Mouse (Mus musculus): ENCODE measurements around the gene Slc35f5. TPM values are rescaled to one million over a fixed set of nuclear protein-coding genes. Genes with fewer than 3 reads are reported as not detected.
"Not testable (repeated sequence)": the region's sequence is repeated elsewhere in the genome, so short reads cannot be mapped to it uniquely, and the experiment has no call there.

Gene Slc35f5
- polyA plus RNA-seq (2016; fragmentation: Nextera tagmentation; extraction: Ambion mirVana) = 22.5 and 23.0 TPM in 2 replicates

GRCm38 (mm10) chr1:125560259-125561192 lies at the start of gene Slc35f5:
Gene Slc35f5 (plus strand): TSS chr1:125560595.
- peak; percentile 95 for DNase-seq (ENCODE audit: low spot score)
- WGBS = under 1% methylated on average over 61 of the region's 61 CpGs
- Histone ChIP-seq H3K4me3 (peak within 1 kb of the TSS; percentile 87), H3K9me3 (replicated peaks) (no peaks in the 10 kb centered on the region), H3K27ac (replicated peaks) (peak within 1 kb of the TSS; percentile 89), H3K27me3 (ENCODE audit: low read depth, poor library complexity, severe bottlenecking) (no peaks in the 10 kb centered on the region), H3K4me1 (peaks cover 8% of the 10 kb centered on the region), H3K36me3 (no peaks in the 10 kb centered on the region)

DNA sequence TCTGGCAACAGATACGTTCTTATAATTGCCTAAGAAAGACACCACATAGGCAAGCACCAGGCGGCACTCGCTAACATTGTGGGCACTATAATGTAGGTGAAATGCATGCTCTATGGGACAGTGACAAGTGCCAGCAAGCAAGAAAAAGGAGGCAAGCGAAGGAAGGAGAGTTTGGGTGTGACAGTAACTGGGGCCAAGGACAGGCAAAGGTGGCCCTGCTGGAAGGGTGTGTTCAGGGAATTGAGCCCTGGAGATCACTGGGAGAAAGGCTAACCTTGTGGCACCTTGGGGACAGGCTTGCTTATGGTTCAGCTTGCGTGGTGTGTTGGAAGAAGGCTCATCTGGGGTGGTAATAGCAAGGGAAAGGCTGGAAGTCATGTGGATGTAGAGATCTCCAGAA lies 45.7 kb upstream of the Slc35f5 start:
- Histone ChIP-seq H3K4me1 (no peaks in the 10 kb centered on the region), H3K9me3 (replicated peaks) (no peaks in the 10 kb centered on the region), H3K27me3 (ENCODE audit: low read depth, poor library complexity, severe bottlenecking) (no peaks in the 10 kb centered on the region), H3K4me3 (no peak overlapping the region), H3K36me3 (no peaks in the 10 kb centered on the region), H3K27ac (replicated peaks) (no peak overlapping the region)
- WGBS = 93% methylated on average over 5 of the region's 5 CpGs
- DNase-seq (ENCODE audit: low spot score) = no peak

DNA sequence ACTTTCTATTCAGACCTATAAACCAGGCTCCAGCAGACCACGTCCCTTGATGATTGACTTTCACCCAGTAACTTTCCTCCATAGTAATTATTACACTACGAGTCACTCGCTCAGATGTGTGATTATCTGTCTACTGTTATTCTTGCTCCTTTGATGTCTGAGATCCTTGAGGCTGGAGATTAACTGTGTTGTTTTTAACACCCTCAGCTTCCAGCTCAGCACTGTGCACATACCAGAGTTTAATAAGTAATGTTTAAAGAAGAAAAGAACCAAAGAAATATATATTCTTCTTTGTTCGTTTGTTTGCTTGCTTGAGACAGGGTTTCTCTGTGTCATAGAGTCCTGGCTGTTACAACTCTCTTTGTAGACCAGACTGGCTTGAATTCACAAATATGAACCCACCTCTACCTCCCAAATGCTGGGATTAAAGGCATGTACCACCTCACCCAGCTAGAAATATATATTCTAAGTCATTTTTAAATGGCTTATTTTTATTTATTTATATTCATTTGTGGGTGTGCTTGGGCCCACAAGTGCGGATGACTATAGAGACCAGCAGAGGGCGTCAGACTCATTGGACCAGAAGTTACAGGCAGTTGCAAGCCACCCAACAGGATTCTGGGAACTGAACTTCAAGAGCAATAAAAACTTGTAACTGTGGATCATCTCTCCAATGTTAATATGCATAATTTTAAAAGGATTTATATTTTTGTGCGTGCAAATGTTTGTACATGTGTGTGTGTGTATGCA lies 43.3 kb upstream of the Slc35f5 start:
- no peaks in the 10 kb centered on the region for H3K36me3 ChIP-seq
- no peak overlapping the region for H3K27ac ChIP-seq (replicated peaks)
- H3K4me3 ChIP-seq = no peak overlapping the region
- no peak for DNase-seq (ENCODE audit: low spot score)
- no peaks in the 10 kb centered on the region for H3K4me1 ChIP-seq
- WGBS = 84% methylated on average over 7 of the region's 7 CpGs
- no peaks in the 10 kb centered on the region for H3K9me3 ChIP-seq (replicated peaks)
- H3K27me3 ChIP-seq (ENCODE audit: low read depth, poor library complexity, severe bottlenecking) = no peaks in the 10 kb centered on the region

- Histone ChIP-seq H3K27me3 (ENCODE audit: low read depth, poor library complexity, severe bottlenecking) (no peaks in the 10 kb centered on the region), H3K27ac (replicated peaks) (no peak overlapping the region), H3K36me3 (no peaks in the 10 kb centered on the region), H3K9me3 (replicated peaks) (no peaks in the 10 kb centered on the region), H3K4me1 (no peaks in the 10 kb centered on the region), H3K4me3 (no peak overlapping the region)
- 62% methylated on average over 5 of the region's 5 CpGs for WGBS
- no peak for DNase-seq (ENCODE audit: low spot score)
These were observed 41.2 kb upstream of the Slc35f5 start for GRCm38 (mm10) chr1:125519107-125519611.

- no peak overlapping the region for H3K27ac ChIP-seq (replicated peaks)
- H3K9me3 ChIP-seq (replicated peaks) = no peaks in the 10 kb centered on the region
- DNase-seq (ENCODE audit: low spot score) = no peak
- no peaks in the 10 kb centered on the region for H3K27me3 ChIP-seq (ENCODE audit: low read depth, poor library complexity, severe bottlenecking)
- no peaks in the 10 kb centered on the region for H3K36me3 ChIP-seq
- H3K4me1 ChIP-seq = no peaks in the 10 kb centered on the region
- WGBS = 82% methylated on average over 7 of the region's 7 CpGs
- no peak overlapping the region for H3K4me3 ChIP-seq
These were observed 34.3 kb upstream of the Slc35f5 start for GRCm38 (mm10) chr1:125525965-125526665.

GRCm38 (mm10) chr1:125526666-125527004 lies 33.8 kb upstream of the Slc35f5 start:
- no peak for DNase-seq (ENCODE audit: low spot score)
- Histone ChIP-seq H3K9me3 (replicated peaks) (no peaks in the 10 kb centered on the region), H3K27me3 (ENCODE audit: low read depth, poor library complexity, severe bottlenecking) (no peaks in the 10 kb centered on the region), H3K4me3 (no peak overlapping the region), H3K36me3 (no peaks in the 10 kb centered on the region), H3K27ac (replicated peaks) (no peak overlapping the region), H3K4me1 (no peaks in the 10 kb centered on the region)
- 83% methylated on average over 1 of the region's 1 CpGs for WGBS

- Histone ChIP-seq H3K27ac (replicated peaks) (no peak overlapping the region), H3K4me1 (no peaks in the 10 kb centered on the region), H3K27me3 (ENCODE audit: low read depth, poor library complexity, severe bottlenecking) (no peaks in the 10 kb centered on the region), H3K9me3 (replicated peaks) (no peaks in the 10 kb centered on the region), H3K36me3 (no peaks in the 10 kb centered on the region), H3K4me3 (no peak overlapping the region)
- WGBS = 89% methylated on average over 3 of the region's 3 CpGs
- DNase-seq (ENCODE audit: low spot score) = no peak
These were observed 33.0 kb upstream of the Slc35f5 start for GRCm38 (mm10) chr1:125527364-125527763.

- 82% methylated on average over 10 of the region's 10 CpGs for WGBS
- H3K36me3 ChIP-seq; H3K27me3 ChIP-seq (ENCODE audit: low read depth, poor library complexity, severe bottlenecking); H3K27ac ChIP-seq (replicated peaks); H3K9me3 ChIP-seq (replicated peaks); DNase-seq (ENCODE audit: low spot score); H3K4me1 ChIP-seq; H3K4me3 ChIP-seq: not testable (repeated sequence)
These were observed 27.0 kb upstream of the Slc35f5 start for GRCm38 (mm10) chr1:125533180-125533912.

DNA sequence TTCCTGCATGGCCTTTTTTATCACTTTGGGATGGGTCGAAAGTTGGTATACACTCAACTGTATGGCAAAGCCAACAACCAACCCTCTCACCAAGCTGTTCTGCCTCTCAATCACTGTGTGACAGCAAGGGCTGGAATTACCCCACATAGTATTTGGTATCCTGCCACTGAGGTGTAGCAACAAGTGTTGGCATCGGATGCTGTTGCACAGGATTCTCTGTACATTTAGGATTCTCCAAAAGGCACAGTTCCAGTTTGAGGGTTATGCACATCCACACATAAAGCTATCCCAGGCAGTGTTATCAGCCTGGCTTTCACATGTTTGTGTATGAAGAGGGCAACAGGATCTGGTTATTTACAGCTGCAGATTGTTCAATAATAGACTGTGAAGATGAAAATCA lies 23.3 kb upstream of the Slc35f5 start:
- H3K27me3 ChIP-seq (ENCODE audit: low read depth, poor library complexity, severe bottlenecking) = no peaks in the 10 kb centered on the region

DNA sequence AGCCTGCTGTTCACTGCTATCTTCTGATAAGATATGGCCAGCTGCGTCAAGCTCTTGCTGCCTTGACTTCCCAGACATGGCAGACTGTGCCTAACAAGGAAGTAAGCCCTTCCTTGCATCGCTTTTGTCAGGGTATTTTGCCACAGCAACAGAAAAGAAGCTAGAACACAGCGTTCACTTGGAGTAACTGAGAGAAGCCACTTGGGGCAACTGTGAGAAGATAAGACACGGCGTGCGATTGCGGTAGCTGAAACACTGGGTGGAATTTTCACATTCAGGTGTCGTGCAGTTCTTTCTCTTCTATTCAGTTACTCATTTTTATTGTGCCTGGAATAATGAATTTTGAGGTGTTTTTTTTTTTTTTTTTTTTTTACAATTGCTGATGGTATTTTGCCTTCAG lies 22.6 kb upstream of the Slc35f5 start:
- Histone ChIP-seq H3K4me3 (no peak overlapping the region), H3K4me1 (no peaks in the 10 kb centered on the region), H3K9me3 (replicated peaks) (no peaks in the 10 kb centered on the region), H3K36me3 (no peaks in the 10 kb centered on the region), H3K27me3 (ENCODE audit: low read depth, poor library complexity, severe bottlenecking) (no peaks in the 10 kb centered on the region), H3K27ac (replicated peaks) (no peak overlapping the region)
- whole genome bisulfite sequencing = 86% methylated on average over 8 of the region's 8 CpGs
- DNase-seq (ENCODE audit: low spot score) = no peak

More for the DNA sequence above, 23.3 kb upstream of the Slc35f5 start:
- WGBS = 94% methylated on average over 2 of the region's 2 CpGs
- H3K4me1 ChIP-seq = no peaks in the 10 kb centered on the region
- no peaks in the 10 kb centered on the region for H3K36me3 ChIP-seq
- no peak for DNase-seq (ENCODE audit: low spot score)
- H3K4me3 ChIP-seq = no peak overlapping the region
- H3K27ac ChIP-seq (replicated peaks) = no peak overlapping the region
- H3K9me3 ChIP-seq (replicated peaks) = no peaks in the 10 kb centered on the region

- H3K27ac ChIP-seq (replicated peaks) = no peak overlapping the region
- H3K27me3 ChIP-seq (ENCODE audit: low read depth, poor library complexity, severe bottlenecking) = no peaks in the 10 kb centered on the region
- H3K36me3 ChIP-seq = no peaks in the 10 kb centered on the region
- DNase-seq (ENCODE audit: low spot score) = no peak
- H3K4me3 ChIP-seq = no peak overlapping the region
- H3K4me1 ChIP-seq = no peaks in the 10 kb centered on the region
- no peaks in the 10 kb centered on the region for H3K9me3 ChIP-seq (replicated peaks)
- 73% methylated on average over 2 of the region's 2 CpGs for WGBS
These were observed 21.1 kb upstream of the Slc35f5 start for GRCm38 (mm10) chr1:125539312-125539711.
